In the genomic region with DNA sequence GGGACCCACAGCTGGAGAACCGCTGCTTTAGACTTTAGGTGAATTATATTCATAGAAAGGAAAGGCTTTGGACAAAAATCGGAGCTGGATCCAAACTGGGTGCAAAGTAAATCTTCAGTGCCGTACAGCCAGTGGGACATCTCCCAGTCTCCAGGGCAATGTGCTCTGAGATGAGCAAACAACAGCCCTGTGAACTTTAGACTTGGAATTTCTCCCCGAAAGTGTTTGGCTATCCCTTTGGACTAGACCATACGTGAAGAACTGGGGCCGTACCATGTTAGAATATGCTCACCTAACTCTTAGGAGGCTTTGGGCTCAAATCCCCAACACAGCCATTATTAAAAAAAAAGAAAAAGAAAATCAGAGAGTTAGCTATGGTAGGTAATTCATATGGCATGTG, we compare ENCODE assay signal across 29 mouse cellular contexts. TPM values are rescaled to one million over a fixed set of nuclear protein-coding genes. Genes with fewer than 3 reads are reported as not detected.
DNase-seq lines count a peak whose midpoint lies in the region; ATAC-seq and TF ChIP-seq lines count a peak whose summit lies in the region.
"Had no signal": no experiment of that assay in that cellular context is flagged by ENCODE, and none has a peak within 500 bp of the region (broad histone marks: within the 10 kb centered on the region; RNA-seq: fewer than 3 reads in every experiment).

No protein-coding gene starts in this region.

- H3K4me2 ChIP-seq in intestine, embryonic 15.5 days (replicated peaks) = 0 out of 2 replicates have a peak overlapping the region, but pooled peaks have one; percentile 4
- peak overlapping the region; percentile 30; the same call in 1 of the 2 replicates for H3K4me2 ChIP-seq in intestine, postnatal 0 days (replicated peaks; ENCODE audit: low read depth)
- H3K4me2 ChIP-seq in liver, embryonic 13.5 days = no peak overlapping the region; the same call in 1 of the 2 replicates
- H3K4me2 ChIP-seq in liver, embryonic 16.5 days (ENCODE audit: low read depth, low read length) = peak overlapping the region; percentile 20; the same call in 1 of the 2 replicates
- no peak overlapping the region for H3K4me2 ChIP-seq in midbrain, embryonic 15.5 days
- H3K4me2 ChIP-seq: embryonic facial prominence, embryonic 13.5 days; forebrain, embryonic 12.5 days; forebrain, embryonic 15.5 days; heart, embryonic 13.5 days; hindbrain, embryonic 12.5 days; hindbrain, embryonic 15.5 days had no signal

- peak; percentile 61 for ATAC-seq in intestine, embryonic 15.5 days
- peak; percentile 51; the same call in 1 of the 2 replicates for ATAC-seq in intestine, postnatal 0 days
- ATAC-seq in liver, embryonic 13.5 days (ENCODE audit: low read depth) = peak; percentile 63
- ATAC-seq in liver, embryonic 16.5 days (ENCODE audit: low read depth) = peak; percentile 84
- no peak for ATAC-seq in midbrain, embryonic 15.5 days (replicated peaks)
- ATAC-seq in CD4-positive, CD25-positive, alpha-beta regulatory T cell, adult 4 months = no peak
- ATAC-seq: forebrain, embryonic 15.5 days had no signal

- H3K27ac ChIP-seq in intestine, embryonic 15.5 days = no peak overlapping the region
- H3K27ac ChIP-seq in intestine, postnatal 0 days (ENCODE audit: low read depth, low read length) = no peak overlapping the region
- H3K27ac ChIP-seq in liver, embryonic 13.5 days = peak overlapping the region; percentile 58
- H3K27ac ChIP-seq in liver, embryonic 16.5 days (ENCODE audit: low read length) = peak overlapping the region; percentile 82
- no peak overlapping the region for H3K27ac ChIP-seq in midbrain, embryonic 15.5 days
- H3K27ac ChIP-seq: embryonic facial prominence, embryonic 10.5 days; embryonic facial prominence, embryonic 13.5 days; forebrain, embryonic 12.5 days; forebrain, embryonic 15.5 days; heart, adult 2 months; heart, embryonic 10.5 days; heart, embryonic 13.5 days; hindbrain, embryonic 12.5 days; hindbrain, embryonic 15.5 days had no signal

- DNase-seq in liver, embryonic 13.5 days = no peak
- DNase-seq in thymus, adult 18-20 months = no peak
- DNase-seq in urinary bladder, postnatal 14 days (ENCODE audit: low spot score) = no peak
- DNase-seq: adrenal gland, adult 2 months; adrenal gland, postnatal 14 days; B cell, adult 2 months; cerebellum, adult 18-20 months; cerebellum, adult 9-10 months; cerebellum, postnatal 36 days; embryo, embryonic 11 days; gastrocnemius, postnatal 25 days; heart, adult 2 months; heart, postnatal 14 days; heart, postnatal 4 days had no signal

- H3K4me3 ChIP-seq in intestine, embryonic 15.5 days (replicated peaks) = no peak overlapping the region
- H3K4me3 ChIP-seq in intestine, postnatal 0 days (ENCODE audit: low read depth, low read length) = no peak overlapping the region
- H3K4me3 ChIP-seq in liver, embryonic 13.5 days (replicated peaks) = no peak overlapping the region
- H3K4me3 ChIP-seq in liver, embryonic 16.5 days (ENCODE audit: low read depth, low read length) = no peak overlapping the region
- no peak overlapping the region for H3K4me3 ChIP-seq in midbrain, embryonic 15.5 days
- H3K4me3 ChIP-seq: embryonic facial prominence, embryonic 10.5 days; embryonic facial prominence, embryonic 13.5 days; erythroblast, embryonic 14.5 days; forebrain, embryonic 12.5 days; forebrain, embryonic 15.5 days; heart, adult 2 months; heart, embryonic 10.5 days; heart, embryonic 13.5 days; hindbrain, embryonic 12.5 days; hindbrain, embryonic 15.5 days had no signal

- 69% methylated on average over 6 of the region's 6 CpGs for WGBS in intestine, embryonic 15.5 days
- WGBS in intestine, postnatal 0 days = 52% methylated on average over 6 of the region's 6 CpGs
- whole genome bisulfite sequencing in liver, embryonic 13.5 days (ENCODE audit: insufficient replicate concordance) = 66% methylated on average over 6 of the region's 6 CpGs
- WGBS in liver, embryonic 16.5 days (ENCODE audit: insufficient replicate concordance) = 55% methylated on average over 6 of the region's 6 CpGs
- 92% methylated on average over 6 of the region's 6 CpGs for WGBS in midbrain, embryonic 15.5 days

- H3K9ac ChIP-seq in intestine, embryonic 15.5 days = no peak overlapping the region
- no peak overlapping the region for H3K9ac ChIP-seq in intestine, postnatal 0 days (ENCODE audit: low read depth, low read length)
- H3K9ac ChIP-seq in liver, embryonic 13.5 days = no peak overlapping the region
- no peak overlapping the region for H3K9ac ChIP-seq in liver, embryonic 16.5 days (ENCODE audit: low read depth, low read length)
- H3K9ac ChIP-seq in midbrain, embryonic 15.5 days = no peak overlapping the region
- H3K9ac ChIP-seq: embryonic facial prominence, embryonic 13.5 days; forebrain, embryonic 12.5 days; forebrain, embryonic 15.5 days; heart, embryonic 13.5 days; hindbrain, embryonic 12.5 days; hindbrain, embryonic 15.5 days had no signal

- TF ChIP-seq CTCF in intestine, postnatal 0 days (IDR thresholded peaks at IDR 0.05; ENCODE audit: low read depth) = no peak

- no peaks in the 10 kb centered on the region for H3K9me3 ChIP-seq in intestine, embryonic 15.5 days
- no peaks in the 10 kb centered on the region for H3K9me3 ChIP-seq in intestine, postnatal 0 days (ENCODE audit: control insufficient read depth)
- H3K9me3 ChIP-seq in liver, embryonic 13.5 days (replicated peaks) = no peaks in the 10 kb centered on the region
- no peaks in the 10 kb centered on the region for H3K9me3 ChIP-seq in liver, embryonic 16.5 days (replicated peaks; ENCODE audit: control insufficient read depth, low read length)
- H3K9me3 ChIP-seq in midbrain, embryonic 15.5 days = no peaks in the 10 kb centered on the region
- H3K9me3 ChIP-seq: embryonic facial prominence, embryonic 10.5 days; embryonic facial prominence, embryonic 13.5 days; forebrain, embryonic 12.5 days; forebrain, embryonic 15.5 days; heart, embryonic 10.5 days; heart, embryonic 13.5 days; hindbrain, embryonic 12.5 days; hindbrain, embryonic 15.5 days had no signal

- H3K27me3 ChIP-seq in intestine, embryonic 15.5 days (replicated peaks) = no peaks in the 10 kb centered on the region
- no peaks in the 10 kb centered on the region for H3K27me3 ChIP-seq in intestine, postnatal 0 days (replicated peaks; ENCODE audit: control insufficient read depth, insufficient read depth, low read length)
- H3K27me3 ChIP-seq in liver, embryonic 13.5 days = no peaks in the 10 kb centered on the region
- H3K27me3 ChIP-seq in liver, embryonic 16.5 days (ENCODE audit: control insufficient read depth, insufficient read depth, low read depth, low read length) = no peaks in the 10 kb centered on the region
- no peaks in the 10 kb centered on the region for H3K27me3 ChIP-seq in midbrain, embryonic 15.5 days (replicated peaks)
- H3K27me3 ChIP-seq: forebrain, embryonic 15.5 days; hindbrain, embryonic 12.5 days; hindbrain, embryonic 15.5 days had no signal

- peaks cover 18% of the 10 kb centered on the region for H3K4me1 ChIP-seq in intestine, embryonic 15.5 days (replicated peaks)
- peaks cover 9% of the 10 kb centered on the region; the same call in 1 of the 2 replicates for H3K4me1 ChIP-seq in intestine, postnatal 0 days (replicated peaks; ENCODE audit: control insufficient read depth, insufficient read depth, low read length)
- H3K4me1 ChIP-seq in liver, embryonic 13.5 days (replicated peaks) = peaks cover 9% of the 10 kb centered on the region; the same call in 1 of the 2 replicates
- H3K4me1 ChIP-seq in liver, embryonic 16.5 days (ENCODE audit: control insufficient read depth, low read depth, low read length) = peaks cover 9% of the 10 kb centered on the region
- no peaks in the 10 kb centered on the region for H3K4me1 ChIP-seq in midbrain, embryonic 15.5 days
- H3K4me1 ChIP-seq: forebrain, embryonic 15.5 days; heart, embryonic 10.5 days; hindbrain, embryonic 12.5 days; hindbrain, embryonic 15.5 days had no signal

- no peaks in the 10 kb centered on the region for H3K36me3 ChIP-seq in intestine, embryonic 15.5 days
- H3K36me3 ChIP-seq in intestine, postnatal 0 days (ENCODE audit: control insufficient read depth, insufficient read depth) = peaks cover 3% of the 10 kb centered on the region; the same call in 1 of the 2 replicates
- H3K36me3 ChIP-seq in liver, embryonic 13.5 days = no peaks in the 10 kb centered on the region
- H3K36me3 ChIP-seq in liver, embryonic 16.5 days (ENCODE audit: control insufficient read depth, insufficient read depth) = no peaks in the 10 kb centered on the region
- no peaks in the 10 kb centered on the region for H3K36me3 ChIP-seq in midbrain, embryonic 15.5 days (replicated peaks)
- H3K36me3 ChIP-seq: embryonic facial prominence, embryonic 10.5 days; embryonic facial prominence, embryonic 13.5 days; forebrain, embryonic 12.5 days; forebrain, embryonic 15.5 days; heart, embryonic 10.5 days; heart, embryonic 13.5 days; hindbrain, embryonic 12.5 days; hindbrain, embryonic 15.5 days had no signal

RNA-seq across cellular contexts. Expression of a gene that starts 30.5 kb away (rescaled TPM):
- 10.4 and 10.5 TPM in 2 replicates for polyA plus RNA-seq in intestine, embryonic 15.5 days (2015; fragmentation: Nextera tagmentation; extraction: Ambion mirVana)
- polyA plus RNA-seq in intestine, postnatal 0 days (2015; fragmentation: Nextera tagmentation; extraction: Ambion mirVana) = 3.9 and 4.9 TPM in 2 replicates
- polyA plus RNA-seq in liver, embryonic 13.5 days (2015; fragmentation: Nextera tagmentation; extraction: Ambion mirVana) = 1.4 and 2.6 TPM in 2 replicates
- 2.2 and 2.9 TPM in 2 replicates for polyA plus RNA-seq in liver, embryonic 16.5 days (2015; fragmentation: Nextera tagmentation; extraction: Ambion mirVana)
- polyA plus RNA-seq in midbrain, embryonic 15.5 days (2015; fragmentation: Nextera tagmentation; extraction: Ambion mirVana) = 1.1 and 1.5 TPM in 2 replicates
- polyA plus RNA-seq in CD4-positive, CD25-positive, alpha-beta regulatory T cell, adult 4 months (2017; shearing (Covaris generic)) = under 1 TPM in 1 of 2 experiments, not detected in 1; 0.07 TPM
- polyA plus RNA-seq: cortical plate, adult 2 months had no signal

Comparison
In these comparisons a context has a peak if more than half of its experiments do, and no peak if none do; other contexts are left out.
1. H3K4me2 ChIP-seq: peak in intestine, embryonic 15.5 days (single experiment), intestine, postnatal 0 days (single experiment) and liver, embryonic 16.5 days (single experiment); none in liver, embryonic 13.5 days (single experiment) and midbrain, embryonic 15.5 days (single experiment).
2. ATAC-seq: peak in intestine, embryonic 15.5 days (single experiment), intestine, postnatal 0 days (single experiment), liver, embryonic 13.5 days (single experiment) and liver, embryonic 16.5 days (single experiment); none in midbrain, embryonic 15.5 days (single experiment) and CD4-positive, CD25-positive, alpha-beta regulatory T cell, adult 4 months (single experiment).
3. H3K27ac ChIP-seq: peak in liver, embryonic 13.5 days (single experiment) and liver, embryonic 16.5 days (single experiment); none in intestine, embryonic 15.5 days (single experiment), intestine, postnatal 0 days (single experiment) and midbrain, embryonic 15.5 days (single experiment).